Mouse (Mus musculus) cerebellum, adult 11 months (tissue): ENCODE measurements around the gene Gm45716.
A peak's percentile ranks its signal among the peaks of the same experiment; 100 is the strongest.

Experiments
- DNase-seq: peaks from one replicate; pipeline ENCODE4 v3.0.0; 2022

The Gm45716 gene

GRCm38 (mm10) chr11:90220022-90220645 is 32.7 kb downstream of the Gm45716 start:
- no peak for DNase-seq

DNA sequence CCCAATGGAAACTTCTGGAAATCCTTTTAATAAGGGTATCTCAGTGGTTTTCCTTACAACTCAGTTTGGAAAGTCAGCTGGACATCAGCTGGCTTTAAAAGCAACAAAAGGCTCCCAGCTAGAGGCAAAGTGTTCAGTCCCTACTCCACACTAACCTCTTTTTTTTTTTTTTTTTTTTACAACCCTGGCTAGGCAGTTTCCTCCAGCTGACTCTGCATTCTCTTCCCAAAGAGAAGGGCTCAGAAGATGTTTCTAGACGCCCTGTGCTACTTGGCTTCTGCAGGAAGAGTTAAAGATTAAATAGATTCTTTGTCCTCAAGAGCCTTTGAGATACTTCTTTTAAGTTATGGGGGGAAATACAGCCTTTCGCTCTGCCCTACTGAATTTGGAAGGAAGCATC is 33.3 kb downstream of the Gm45716 start:
- DNase-seq, result no peak

DNA sequence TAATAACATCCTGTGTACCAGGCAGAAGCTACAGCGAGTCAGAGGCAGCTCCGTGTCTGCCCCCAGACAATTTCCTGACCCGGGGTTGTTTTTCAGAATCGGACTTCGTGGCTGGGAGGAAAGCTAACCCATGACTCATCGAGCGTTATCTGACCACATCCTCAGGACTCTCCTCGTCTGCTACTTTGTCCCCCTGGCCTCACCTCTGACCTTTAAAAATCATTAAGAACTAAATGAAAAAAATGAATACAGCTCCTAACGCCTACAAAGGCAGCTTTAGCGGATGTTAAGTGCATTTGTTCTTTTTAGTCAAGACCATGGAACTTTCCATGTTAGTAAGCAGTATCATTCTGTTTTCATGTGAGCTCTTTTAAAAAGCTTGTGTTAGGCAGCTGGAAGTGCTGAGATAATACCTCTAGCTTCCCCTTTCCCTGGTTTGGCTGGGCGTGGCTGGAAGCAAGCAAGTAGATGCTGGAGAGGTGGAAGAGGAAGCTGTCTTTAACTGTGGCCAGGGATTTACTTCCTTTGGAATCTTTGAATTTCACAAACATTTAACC is 37.5 kb downstream of the Gm45716 start:
- DNase-seq, result no peak

GRCm38 (mm10) chr11:90227000-90227922 is 39.8 kb downstream of the Gm45716 start:
- DNase-seq, result no peak

DNA sequence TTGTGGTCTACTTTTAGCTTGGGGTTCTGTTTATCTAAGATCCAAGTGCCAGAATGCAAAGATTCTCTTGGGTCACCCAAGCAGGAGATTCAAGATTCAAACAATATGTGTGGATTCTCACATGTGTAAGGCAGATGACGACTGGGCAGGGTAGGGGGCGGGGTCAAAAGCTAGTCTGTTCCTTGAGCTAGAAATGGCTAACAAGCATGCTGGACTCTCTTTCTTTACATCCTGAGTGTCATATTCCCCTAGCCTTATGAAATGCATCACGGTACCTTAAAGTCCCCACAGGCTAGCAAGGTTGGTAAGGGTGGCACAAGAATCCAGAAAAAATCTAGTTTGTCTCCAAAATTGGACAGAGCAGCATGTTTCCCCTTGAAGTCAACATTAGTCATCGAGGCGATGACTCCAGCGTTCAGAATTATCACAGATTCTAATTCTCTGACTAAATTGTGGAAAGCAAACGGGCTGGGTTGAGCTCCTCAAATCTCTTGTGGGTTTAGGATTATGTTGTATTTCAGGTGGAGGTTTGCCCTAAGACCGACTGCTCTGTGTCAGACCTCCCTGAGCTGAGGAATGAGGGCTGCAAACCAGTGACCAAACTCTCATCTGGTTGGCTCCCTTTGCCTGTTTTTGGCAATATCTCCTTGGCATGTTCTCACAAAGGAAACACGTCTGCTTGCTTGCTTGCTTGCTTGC is 40.9 kb downstream of the Gm45716 start:
- DNase-seq, result no peak

DNA sequence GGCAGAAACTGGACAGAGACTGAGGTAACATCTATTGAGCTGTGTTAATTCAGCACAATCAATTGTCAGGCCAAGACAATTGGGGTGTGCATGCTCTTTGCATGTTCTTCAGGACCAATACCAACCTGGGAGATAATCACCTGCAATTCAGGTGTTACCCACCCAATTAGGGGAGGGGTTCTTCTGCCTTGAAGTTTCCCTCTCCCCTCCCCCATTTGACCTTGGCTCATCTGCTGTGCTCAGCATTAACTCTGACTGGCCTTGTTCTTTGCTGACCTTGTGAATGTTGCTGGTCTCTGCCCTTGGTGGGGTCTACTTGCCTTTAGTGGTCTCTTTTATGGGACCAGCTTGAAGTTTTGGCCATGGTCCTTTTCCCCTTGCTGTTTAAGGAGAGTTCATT is 42.3 kb downstream of the Gm45716 start:
- DNase-seq, result no peak

GRCm38 (mm10) chr11:90230671-90231070 is 43.2 kb downstream of the Gm45716 start:
- DNase-seq, result no peak

DNA sequence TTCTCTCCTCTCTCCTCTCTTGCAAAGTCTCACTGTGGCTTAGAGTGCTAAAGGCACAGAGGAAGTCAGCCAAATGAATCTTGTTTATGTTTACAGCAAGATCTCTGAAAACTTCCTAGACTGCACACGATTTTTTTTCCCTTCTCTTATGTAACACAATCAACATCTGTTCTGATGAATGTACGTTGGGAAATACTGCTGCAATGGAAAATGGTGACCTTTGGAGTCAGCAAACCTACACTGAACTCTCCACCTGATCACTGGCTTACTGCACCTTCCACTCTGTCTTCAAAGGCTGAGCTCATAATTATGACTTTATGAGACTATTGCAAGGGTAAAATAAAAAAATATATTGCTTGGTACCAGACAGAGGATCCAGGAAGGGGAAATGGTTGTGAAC is 44.1 kb downstream of the Gm45716 start:
- DNase-seq, result no peak

DNA sequence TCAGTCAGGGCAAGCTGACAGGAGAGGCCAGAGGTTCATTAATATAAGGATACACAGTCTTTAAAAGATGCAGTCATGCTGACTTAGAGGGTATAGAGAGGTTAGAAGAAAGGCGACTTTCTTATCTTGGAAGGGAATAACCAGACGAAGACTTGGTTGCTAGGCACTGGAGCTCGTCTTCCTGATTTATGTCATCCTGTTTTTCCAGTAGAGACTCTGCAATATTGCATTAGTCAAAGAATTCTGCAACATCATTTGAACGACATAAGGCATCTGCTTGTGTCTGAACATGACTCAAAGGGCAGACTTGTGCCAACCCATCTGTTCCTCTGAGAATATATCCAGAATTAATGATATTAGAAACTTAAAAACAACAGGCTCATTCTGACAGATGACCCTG is 45.2 kb downstream of the Gm45716 start:
- no peak for DNase-seq

DNA sequence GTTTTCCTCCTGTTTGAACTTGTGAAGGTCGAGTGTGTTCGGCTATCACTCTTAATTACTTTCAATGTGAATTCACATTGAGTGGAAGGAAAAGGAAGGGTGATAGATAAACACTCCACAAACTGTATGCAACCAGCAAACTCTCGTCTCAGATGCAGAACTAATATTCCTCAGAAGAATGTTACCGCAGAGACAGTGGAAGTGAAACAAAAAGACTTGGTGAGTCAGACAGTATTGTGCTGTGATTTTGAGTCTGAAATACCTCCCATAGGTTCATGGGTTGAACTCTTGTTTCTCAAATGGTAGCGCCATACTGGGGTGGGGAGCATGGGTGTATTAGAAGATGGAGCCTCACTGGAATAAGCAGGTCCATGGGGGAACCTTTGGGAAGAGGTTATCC is 47.7 kb downstream of the Gm45716 start:
- no peak for DNase-seq

GRCm38 (mm10) chr11:90237616-90238015 is 50.1 kb downstream of the Gm45716 start:
- DNase-seq, result no peak

DNA sequence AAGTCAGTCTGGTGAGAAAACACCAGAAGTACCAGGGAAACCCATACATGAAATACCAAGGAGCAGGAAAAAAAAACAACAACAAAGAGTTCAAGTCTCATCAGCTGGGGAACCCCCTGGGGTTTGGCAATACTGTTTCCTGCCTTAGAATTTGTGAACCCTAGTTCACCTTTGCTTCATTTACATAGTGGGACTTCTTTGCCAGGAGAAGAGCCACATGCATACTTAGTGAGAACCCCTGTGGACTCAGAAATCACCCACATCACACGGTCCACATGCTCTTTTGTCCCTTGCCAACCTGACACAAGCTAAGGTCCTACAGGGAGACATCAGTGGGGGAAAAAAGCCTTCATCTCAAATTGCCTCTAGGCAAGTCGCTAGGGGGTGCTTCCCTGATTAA is 51.2 kb downstream of the Gm45716 start:
- no peak for DNase-seq

GRCm38 (mm10) chr11:90240652-90241330 is 53.3 kb downstream of the Gm45716 start:
- DNase-seq, result no peak

DNA sequence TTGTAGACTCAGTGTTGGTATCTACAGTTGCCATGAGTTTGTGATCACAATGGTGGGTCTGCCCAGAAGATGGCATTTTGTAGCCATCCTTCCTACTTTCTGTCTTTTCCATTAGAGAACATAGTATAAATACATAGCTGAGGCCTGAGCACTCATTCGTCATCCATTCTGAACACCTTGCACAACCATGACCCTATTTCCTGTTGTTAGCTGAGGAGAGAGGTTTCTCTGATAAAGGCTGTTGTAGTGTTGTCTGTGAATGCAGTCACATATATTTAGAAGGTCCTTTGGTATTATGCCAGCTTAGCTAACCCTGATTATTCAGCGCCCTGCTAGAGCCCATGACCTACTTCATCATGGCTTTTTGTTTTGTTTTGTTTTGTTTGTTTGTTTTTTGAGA is 54.4 kb downstream of the Gm45716 start:
- no peak for DNase-seq

DNA sequence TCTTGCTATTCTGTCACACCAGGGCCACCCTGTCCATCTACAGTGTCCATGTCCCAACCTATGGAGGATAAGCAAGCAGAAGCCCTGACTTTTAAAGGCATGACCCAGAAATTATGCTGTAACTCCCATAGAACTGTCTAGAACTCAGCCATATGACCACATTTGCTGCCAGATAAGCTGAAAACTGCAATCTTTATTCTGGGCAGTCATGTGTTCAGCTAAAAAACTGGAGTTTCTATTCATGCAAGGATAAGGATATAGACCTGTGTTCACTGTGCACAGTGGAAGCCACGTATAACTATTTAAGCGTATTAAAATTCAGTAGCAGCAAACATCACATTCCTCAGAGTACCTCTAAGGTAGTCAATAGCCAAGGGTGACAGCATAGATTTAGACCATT is 55.8 kb downstream of the Gm45716 start:
- no peak for DNase-seq

DNA sequence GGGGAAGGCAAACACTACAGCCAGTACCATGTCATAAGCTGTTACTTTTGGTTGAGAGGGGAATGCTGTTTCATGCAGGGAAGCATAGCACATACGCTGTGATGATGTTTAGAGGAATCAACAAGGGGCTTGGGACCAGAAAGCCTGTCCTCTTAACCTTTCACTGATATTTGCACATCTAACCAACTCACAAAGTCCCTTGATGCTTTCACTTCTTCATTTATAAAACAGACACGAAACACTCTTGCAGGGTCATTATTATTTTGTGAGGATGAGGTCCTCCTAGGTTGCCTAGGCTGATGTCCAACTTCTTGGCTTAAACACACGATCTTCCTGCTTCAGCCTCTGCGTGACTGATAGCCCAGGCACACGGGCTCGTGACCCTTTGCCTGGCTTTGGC is 58.1 kb downstream of the Gm45716 start:
- no peak for DNase-seq

DNA sequence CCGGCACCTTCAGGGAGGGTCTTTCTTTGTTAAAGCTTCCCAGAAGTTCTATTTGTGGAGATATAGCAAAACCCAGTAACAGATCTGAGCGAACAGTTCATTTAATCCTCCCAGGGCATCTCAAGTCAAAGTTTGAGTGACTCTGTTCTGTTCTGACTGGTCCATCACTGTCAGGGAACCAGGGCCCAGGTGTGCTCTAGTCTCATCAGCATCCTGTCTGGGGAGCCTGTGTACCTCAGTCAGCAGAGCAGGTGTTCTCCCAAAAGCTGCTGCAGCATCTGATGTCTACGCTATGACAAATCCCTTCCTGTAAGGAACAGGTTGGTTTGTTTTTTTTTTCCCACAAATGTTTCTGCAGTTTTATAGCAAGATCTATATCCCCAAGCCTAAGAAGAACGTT is 59.2 kb downstream of the Gm45716 start:
- DNase-seq, result no peak

GRCm38 (mm10) chr11:90247793-90248192 is 60.3 kb downstream of the Gm45716 start:
- no peak for DNase-seq

DNA sequence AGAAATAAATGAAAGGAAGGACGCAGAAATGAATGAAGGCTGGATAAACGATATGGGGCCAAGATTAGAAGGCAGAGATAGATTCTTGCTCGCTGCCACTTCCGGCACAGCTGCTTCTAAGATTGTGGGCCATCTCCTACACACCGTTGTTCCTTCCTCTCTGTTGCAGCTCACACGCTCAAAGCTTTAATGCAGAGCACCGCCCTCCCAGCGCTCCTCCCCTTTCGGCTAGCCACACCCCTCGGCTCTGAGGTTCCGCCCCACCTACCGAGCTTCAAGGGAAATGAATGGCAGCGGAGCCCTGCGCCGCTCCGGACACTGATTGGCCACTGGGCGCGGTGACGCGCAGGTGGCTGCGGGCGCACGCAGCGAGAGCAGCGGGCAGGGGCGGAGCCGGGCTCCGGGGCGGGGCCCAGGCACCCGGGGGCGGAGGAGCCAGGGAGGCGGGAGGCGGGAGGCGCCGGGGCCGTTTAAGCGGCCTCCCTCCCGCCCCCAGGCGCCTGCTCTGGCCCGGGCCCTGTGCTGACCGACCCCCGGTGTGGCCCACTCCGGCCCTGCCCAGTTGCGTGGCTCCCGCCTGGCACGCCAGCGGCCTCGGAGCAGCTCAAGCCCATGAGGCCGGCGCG is 61.7 kb downstream of the Gm45716 start, which contains the start of gene Mmd:
TSS of gene Mmd (plus strand) at position 432 of the 626 bp plus-strand sequence.
- peak; percentile 97 for DNase-seq

DNA sequence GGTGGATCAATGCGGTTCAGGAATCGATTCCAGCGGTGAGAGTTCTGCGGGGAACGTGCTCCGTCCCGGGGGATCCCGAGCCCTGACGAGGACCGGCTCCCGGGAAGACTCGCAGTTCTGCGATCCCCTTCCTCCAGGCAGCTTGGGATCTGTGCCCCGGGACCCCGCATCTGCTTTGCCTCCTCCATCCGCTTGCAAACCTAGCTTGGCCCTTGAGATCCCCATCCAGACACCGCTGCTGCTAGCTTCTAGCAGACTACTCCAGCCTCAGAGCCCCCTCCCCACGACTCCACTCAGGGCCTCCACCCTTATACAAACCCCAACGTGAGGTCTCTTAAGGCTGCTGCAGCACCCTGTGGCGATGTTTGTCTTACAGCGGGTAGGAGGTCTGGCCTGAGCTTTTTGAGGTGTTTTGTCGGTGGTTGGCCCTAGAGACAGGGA is 62.2 kb downstream of the Gm45716 start:
- no peak for DNase-seq

GRCm38 (mm10) chr11:90250189-90250588 is 62.7 kb downstream of the Gm45716 start:
- no peak for DNase-seq

DNA sequence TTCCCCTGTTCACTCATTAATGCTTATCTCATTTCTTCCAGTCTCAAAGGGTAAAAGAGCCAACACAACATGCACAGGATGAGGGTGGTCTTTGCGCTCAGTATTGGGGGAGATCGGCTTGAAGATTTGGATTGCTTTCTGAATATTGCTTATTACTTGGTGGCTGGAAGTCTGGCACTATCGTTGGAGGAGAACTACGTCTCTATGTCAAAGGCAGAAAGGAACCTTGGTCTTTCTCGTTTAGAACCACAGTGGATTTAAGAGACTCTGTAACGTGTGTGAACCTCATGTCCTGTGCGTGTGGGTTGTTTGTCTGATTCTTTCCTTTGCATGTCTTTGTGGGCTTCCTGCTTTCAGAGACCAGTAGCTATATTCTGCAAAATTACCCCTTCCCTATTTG is 63.2 kb downstream of the Gm45716 start:
- DNase-seq, result no peak
